Mouse (Mus musculus) liver, embryonic 14.5 days (tissue): ENCODE measurements around the gene Galc.

ENCODE experiments used
- CTCF ChIP-seq: IDR thresholded peaks from 2 replicates; pipeline ENCODE4 v1.5.1; 2016; ENCODE audit warnings: antibody characterized with exemption, low read depth, control low read depth
- EP300 ChIP-seq: IDR thresholded peaks from 2 replicates; pipeline ENCODE4 v1.6.1; 2016; ENCODE audit warnings: antibody characterized with exemption, low read depth

DNA sequence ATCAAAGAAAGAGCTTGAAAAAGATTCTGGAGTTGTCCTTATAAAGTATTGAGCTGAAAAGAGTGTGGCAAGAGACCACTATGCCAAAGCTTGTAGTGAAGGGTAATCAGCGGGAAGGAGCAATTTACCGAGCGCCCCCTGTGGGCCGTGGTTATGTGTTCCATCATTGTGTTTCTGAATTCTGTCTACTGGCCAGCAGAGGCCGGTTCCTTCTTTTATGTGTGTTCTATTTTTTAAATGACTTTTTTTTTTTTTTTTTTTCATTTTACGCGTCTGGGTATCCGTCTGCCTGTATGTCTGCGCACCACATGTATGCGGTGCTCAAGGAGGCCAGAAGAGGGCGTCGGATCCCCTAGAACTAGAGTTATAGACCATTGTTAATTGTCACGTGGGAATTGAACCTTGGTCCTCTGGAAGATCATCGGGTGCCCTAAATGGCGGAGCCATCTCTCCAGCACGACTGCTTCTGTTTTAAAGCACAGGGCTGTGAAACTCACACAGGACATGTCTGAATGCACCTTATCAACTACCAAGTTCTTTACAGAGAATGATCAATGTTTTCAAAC, 78.9 kb downstream of the Galc start:
- TF ChIP-seq CTCF (no peak), EP300 (no peak)
